11 mouse cellular contexts compared by ENCODE assay signal in genomic region chr7:100816759-100817441, GRCm38 (mm10). TPM values are rescaled to one million over a fixed set of nuclear protein-coding genes. Genes with fewer than 3 reads are reported as not detected.
DNase-seq lines count a peak whose midpoint lies in the region; ATAC-seq and TF ChIP-seq lines count a peak whose summit lies in the region.
"Had no signal": no experiment of that assay in that cellular context is flagged by ENCODE, and none has a peak within 500 bp of the region (broad histone marks: within the 10 kb centered on the region; RNA-seq: fewer than 3 reads in every experiment).

No protein-coding gene starts in this region.

- no peak for ATAC-seq in heart, embryonic 11.5 days (replicated peaks; ENCODE audit: insufficient number of reproducible peaks, low FRiP score, low TSS enrichment)
- no peak for ATAC-seq in hindbrain, embryonic 11.5 days (ENCODE audit: low FRiP score)

- no peak overlapping the region for H3K4me3 ChIP-seq in heart, embryonic 11.5 days (ENCODE audit: low read depth, low read length)
- H3K4me3 ChIP-seq in E14TG2a.4 (replicated peaks; ENCODE audit: low read length), result peak overlapping the region; percentile 2; the same call in 1 of the 2 replicates
- no peak overlapping the region for H3K4me3 ChIP-seq in cortical plate, adult 2 months (ENCODE audit: insufficient read depth, low read length)
- H3K4me3 ChIP-seq in hindbrain, embryonic 11.5 days (ENCODE audit: low read depth, low read length), result no peak overlapping the region
- H3K4me3 ChIP-seq: hindbrain, embryonic 12.5 days; lung, embryonic 15.5 days had no signal

- TF ChIP-seq POLR2A in cortical plate, adult 2 months (IDR thresholded peaks at IDR 0.05; ENCODE audit: extremely low read depth, insufficient read depth, low read length), result no peak

- H3K27ac ChIP-seq in heart, embryonic 11.5 days (ENCODE audit: low read depth, low read length), result peak overlapping the region; percentile 54
- H3K27ac ChIP-seq in cortical plate, adult 2 months (ENCODE audit: insufficient read depth, low read length), result peak overlapping the region; percentile 93
- no peak overlapping the region for H3K27ac ChIP-seq in hindbrain, embryonic 11.5 days (ENCODE audit: low read depth, low read length)
- H3K27ac ChIP-seq: hindbrain, embryonic 12.5 days; lung, embryonic 15.5 days had no signal

- H3K27me3 ChIP-seq in heart, embryonic 11.5 days (ENCODE audit: control insufficient read depth, insufficient read depth, low read length), result no peaks in the 10 kb centered on the region
- H3K27me3 ChIP-seq in E14TG2a.4 (ENCODE audit: insufficient read depth, low read length), result no peaks in the 10 kb centered on the region
- H3K27me3 ChIP-seq in hindbrain, embryonic 11.5 days (ENCODE audit: control insufficient read depth, insufficient read depth, low read length), result no peaks in the 10 kb centered on the region
- H3K27me3 ChIP-seq: hindbrain, embryonic 12.5 days; lung, embryonic 15.5 days had no signal

- no peak overlapping the region for H3K4me2 ChIP-seq in heart, embryonic 11.5 days
- no peak overlapping the region for H3K4me2 ChIP-seq in hindbrain, embryonic 11.5 days (replicated peaks; ENCODE audit: low read depth, low read length)
- H3K4me2 ChIP-seq: hindbrain, embryonic 12.5 days; lung, embryonic 15.5 days had no signal

- no peak for DNase-seq in heart, adult 8-10 months (ENCODE audit: low spot score)
- DNase-seq in left cerebral cortex, postnatal 14 days (ENCODE audit: low spot score in 2 of 2), result peak; percentile 49 to 74
- DNase-seq in urinary bladder, postnatal 10 days (ENCODE audit: low spot score), result no peak
- DNase-seq in lung, postnatal 4 days, result no peak
- no peak for DNase-seq in hindbrain, embryonic 11.5 days (ENCODE audit: low spot score)
- DNase-seq: kidney, postnatal 25 days had no signal

- TF ChIP-seq CTCF in E14TG2a.4 (conservative IDR thresholded peaks at IDR 0.05; ENCODE audit: low read length), result no peak
- no peak for TF ChIP-seq CTCF in cortical plate, adult 2 months (IDR thresholded peaks at IDR 0.05; ENCODE audit: extremely low read depth, insufficient read depth, low read length)

- no peak overlapping the region for H3K9ac ChIP-seq in heart, embryonic 11.5 days (ENCODE audit: low read depth, low read length)
- no peak overlapping the region for H3K9ac ChIP-seq in hindbrain, embryonic 11.5 days (ENCODE audit: low read depth, low read length)
- H3K9ac ChIP-seq: hindbrain, embryonic 12.5 days; lung, embryonic 15.5 days had no signal

- 46% methylated on average over 6 of the region's 6 CpGs for WGBS in heart, embryonic 11.5 days (ENCODE audit: insufficient replicate concordance)
- WGBS in hindbrain, embryonic 11.5 days, result 72% methylated on average over 6 of the region's 6 CpGs

- peaks cover 16% of the 10 kb centered on the region for H3K4me1 ChIP-seq in heart, embryonic 11.5 days (ENCODE audit: control insufficient read depth, insufficient read depth, low read length)
- H3K4me1 ChIP-seq in E14TG2a.4 (replicated peaks; ENCODE audit: low read depth, low read length), result peaks cover 72% of the 10 kb centered on the region
- H3K4me1 ChIP-seq in cortical plate, adult 2 months (ENCODE audit: control insufficient read depth, insufficient read depth, low read length), result peaks cover 17% of the 10 kb centered on the region
- no peaks in the 10 kb centered on the region for H3K4me1 ChIP-seq in hindbrain, embryonic 11.5 days (replicated peaks; ENCODE audit: control insufficient read depth, insufficient read depth, low read length)
- H3K4me1 ChIP-seq: lung, embryonic 15.5 days had no signal

- 0 out of 2 replicates have a peak, but pooled peaks cover 2% of the 10 kb centered on the region for H3K36me3 ChIP-seq in heart, embryonic 11.5 days (ENCODE audit: control insufficient read depth, insufficient read depth, low read length)
- peaks cover 15% of the 10 kb centered on the region; the same call in 1 of the 2 replicates for H3K36me3 ChIP-seq in E14TG2a.4 (ENCODE audit: insufficient read depth, low read length)
- no peaks in the 10 kb centered on the region for H3K36me3 ChIP-seq in hindbrain, embryonic 11.5 days (ENCODE audit: control insufficient read depth, insufficient read depth, low read length)
- H3K36me3 ChIP-seq: hindbrain, embryonic 12.5 days; lung, embryonic 15.5 days had no signal

- H3K9me3 ChIP-seq in heart, embryonic 11.5 days (replicated peaks; ENCODE audit: control insufficient read depth, low read length), result no peaks in the 10 kb centered on the region
- H3K9me3 ChIP-seq in E14TG2a.4 (ENCODE audit: low read length), result no peaks in the 10 kb centered on the region
- no peaks in the 10 kb centered on the region for H3K9me3 ChIP-seq in hindbrain, embryonic 11.5 days (ENCODE audit: control insufficient read depth, low read length)
- H3K9me3 ChIP-seq: hindbrain, embryonic 12.5 days; lung, embryonic 15.5 days had no signal

- intact Hi-C loops in left cerebral cortex, postnatal 14 days (cut with DNase I), result no loop called here

RNA-seq across cellular contexts. Expression of gene Relt, which starts 46.3 kb away (rescaled TPM):
- 2.3 and 3.0 TPM in 2 replicates for polyA plus RNA-seq in heart, embryonic 11.5 days (2014; fragmentation: Nextera tagmentation; extraction: Ambion mirVana)
- 1 to 10 TPM; 3.8 to 4.1 (median 3.9) TPM for total RNA-seq in heart, adult 8-10 months (2022)
- polyA plus RNA-seq in cortical plate, adult 2 months (2012; rRNA removed), result 17.9 and 19.1 TPM in 2 replicates
- 10 to 100 TPM in 1 of 2 experiments, 1 to 10 TPM in 1; 9.7 to 10.6 TPM for total RNA-seq in left cerebral cortex, postnatal 14 days (2021)
- polyA plus RNA-seq in hindbrain, embryonic 11.5 days (2014; fragmentation: Nextera tagmentation; extraction: Ambion mirVana), result 1.4 and 2.0 TPM in 2 replicates

Comparison
In these comparisons a context has a peak if more than half of its experiments do, and no peak if none do; other contexts are left out.
1. DNase-seq: peak in left cerebral cortex, postnatal 14 days (2 of 2); none in heart, adult 8-10 months (single experiment), urinary bladder, postnatal 10 days (single experiment), lung, postnatal 4 days (0 of 2) and hindbrain, embryonic 11.5 days (single experiment).